Mouse (Mus musculus): ENCODE data around the gene Grid2. TPM values are rescaled to one million over a fixed set of nuclear protein-coding genes. Genes with fewer than 3 reads are reported as not detected.
"Not testable (repeated sequence)": the region's sequence is repeated elsewhere in the genome, so short reads cannot be mapped to it uniquely, and the experiment has no call there.

Grid2 gene
- polyA plus RNA-seq, 1 experiment = not detected

GRCm38 (mm10) chr6:63381061-63381611 lies 125.5 kb downstream of the Grid2 start:
- TF ChIP-seq FLI1 (IDR thresholded peaks at IDR 0.05; ENCODE audit: low read length) (no peak), GATA1 (IDR thresholded peaks at IDR 0.05; ENCODE audit: borderline replicate concordance, low read length) (no peak)
- H3K4me3 ChIP-seq (replicated peaks) = no peak overlapping the region
- no peaks in the 10 kb centered on the region for H3K36me3 ChIP-seq (replicated peaks; ENCODE audit: low read length)
- no peaks in the 10 kb centered on the region for H3K9me3 ChIP-seq
- H3K27me3 ChIP-seq (replicated peaks) = no peaks in the 10 kb centered on the region
- no peaks in the 10 kb centered on the region for H3K4me1 ChIP-seq

- no peak for TF ChIP-seq GATA1 (IDR thresholded peaks at IDR 0.05; ENCODE audit: borderline replicate concordance, low read length)
- no peak for TF ChIP-seq FLI1 (IDR thresholded peaks at IDR 0.05; ENCODE audit: low read length)
- no peak overlapping the region for H3K4me3 ChIP-seq (replicated peaks)
- no peaks in the 10 kb centered on the region for H3K9me3 ChIP-seq
- H3K4me1 ChIP-seq = no peaks in the 10 kb centered on the region
- no peaks in the 10 kb centered on the region for H3K27me3 ChIP-seq (replicated peaks)
- H3K36me3 ChIP-seq (replicated peaks; ENCODE audit: low read length) = no peaks in the 10 kb centered on the region
Measured at GRCm38 (mm10) chr6:63401698-63402097, 146.0 kb downstream of the Grid2 start.

- Histone ChIP-seq H3K4me3 (replicated peaks) (no peak overlapping the region), H3K9me3 (0 out of 2 replicates have a peak, but pooled peaks cover 5% of the 10 kb centered on the region), H3K36me3 (replicated peaks; ENCODE audit: low read length) (no peaks in the 10 kb centered on the region), H3K27me3 (replicated peaks) (no peaks in the 10 kb centered on the region), H3K4me1 (no peaks in the 10 kb centered on the region)
- TF ChIP-seq FLI1 (IDR thresholded peaks at IDR 0.05; ENCODE audit: low read length) = no peak
- TF ChIP-seq GATA1 (IDR thresholded peaks at IDR 0.05; ENCODE audit: borderline replicate concordance, low read length) = no peak
Measured at GRCm38 (mm10) chr6:63417534-63417933, 161.9 kb downstream of the Grid2 start.

DNA sequence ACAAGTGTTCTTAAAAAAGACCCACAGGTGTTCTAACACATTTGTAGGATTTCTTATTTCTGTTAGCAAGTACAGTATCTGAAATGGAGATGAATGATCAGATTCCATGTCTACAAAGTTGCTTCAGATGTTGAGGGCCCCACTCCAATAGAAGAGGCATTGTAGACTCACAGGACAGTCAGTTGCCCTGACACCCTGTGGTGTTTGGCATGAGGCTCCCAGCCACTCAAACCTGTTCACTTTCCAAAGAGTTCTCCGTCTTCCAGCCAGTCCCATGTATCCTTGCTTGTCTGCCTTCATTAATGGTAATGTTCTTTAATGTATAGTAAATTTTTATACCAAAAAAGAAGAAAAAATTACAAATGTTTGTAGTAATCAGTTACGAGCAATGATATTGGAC lies 177.1 kb downstream of the Grid2 start:
- no peaks in the 10 kb centered on the region for H3K36me3 ChIP-seq (replicated peaks; ENCODE audit: low read length)
- no peaks in the 10 kb centered on the region for H3K4me1 ChIP-seq
- H3K4me3 ChIP-seq (replicated peaks) = no peak overlapping the region
- no peaks in the 10 kb centered on the region for H3K9me3 ChIP-seq
- no peaks in the 10 kb centered on the region for H3K27me3 ChIP-seq (replicated peaks)
- TF ChIP-seq GATA1 (IDR thresholded peaks at IDR 0.05; ENCODE audit: borderline replicate concordance, low read length) (no peak), FLI1 (IDR thresholded peaks at IDR 0.05; ENCODE audit: low read length) (no peak)

- no peak for TF ChIP-seq FLI1 (IDR thresholded peaks at IDR 0.05; ENCODE audit: low read length)
- TF ChIP-seq GATA1 (IDR thresholded peaks at IDR 0.05; ENCODE audit: borderline replicate concordance, low read length) = no peak
- H3K36me3 ChIP-seq (replicated peaks; ENCODE audit: low read length) = no peaks in the 10 kb centered on the region
- H3K27me3 ChIP-seq (replicated peaks) = no peaks in the 10 kb centered on the region
- no peaks in the 10 kb centered on the region for H3K9me3 ChIP-seq
- no peaks in the 10 kb centered on the region for H3K4me1 ChIP-seq
- no peak overlapping the region for H3K4me3 ChIP-seq (replicated peaks)
Measured at GRCm38 (mm10) chr6:63448175-63448574, 192.5 kb downstream of the Grid2 start.

- TF ChIP-seq FLI1 (IDR thresholded peaks at IDR 0.05; ENCODE audit: low read length) (no peak), GATA1 (IDR thresholded peaks at IDR 0.05; ENCODE audit: borderline replicate concordance, low read length) (no peak)
- Histone ChIP-seq H3K4me1 (no peaks in the 10 kb centered on the region), H3K27me3 (replicated peaks) (no peaks in the 10 kb centered on the region), H3K4me3 (replicated peaks) (no peak overlapping the region), H3K9me3 (no peaks in the 10 kb centered on the region), H3K36me3 (replicated peaks; ENCODE audit: low read length) (no peaks in the 10 kb centered on the region)
Measured at GRCm38 (mm10) chr6:63482141-63482540, 226.5 kb downstream of the Grid2 start.

- TF ChIP-seq GATA1 (IDR thresholded peaks at IDR 0.05; ENCODE audit: borderline replicate concordance, low read length) (no peak), FLI1 (IDR thresholded peaks at IDR 0.05; ENCODE audit: low read length) (no peak)
- Histone ChIP-seq H3K36me3 (replicated peaks; ENCODE audit: low read length) (no peaks in the 10 kb centered on the region), H3K4me1 (no peaks in the 10 kb centered on the region), H3K4me3 (replicated peaks) (no peak overlapping the region), H3K27me3 (replicated peaks) (no peaks in the 10 kb centered on the region), H3K9me3 (no peaks in the 10 kb centered on the region)
Measured at GRCm38 (mm10) chr6:63515016-63515415, 259.3 kb downstream of the Grid2 start.

DNA sequence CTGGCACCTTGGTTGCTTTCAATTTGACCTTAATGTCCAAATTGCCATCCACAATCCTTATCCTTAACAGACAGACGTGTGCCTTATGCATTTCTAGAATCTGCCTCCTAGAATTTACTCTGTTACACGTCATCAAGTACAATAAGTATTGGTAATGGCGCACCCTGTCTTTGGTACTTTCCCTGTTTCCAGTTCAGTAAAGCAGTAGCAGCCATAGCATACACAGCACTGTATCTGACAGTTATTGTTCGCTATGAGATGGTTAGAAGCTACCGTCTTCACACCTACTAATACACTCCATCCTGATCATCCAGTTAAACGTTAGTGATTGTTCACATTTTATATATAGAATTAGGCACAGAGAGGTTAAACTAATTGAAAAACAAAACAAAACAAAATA lies 260.3 kb downstream of the Grid2 start:
- H3K4me3 ChIP-seq (replicated peaks) = no peak overlapping the region
- H3K4me1 ChIP-seq = no peaks in the 10 kb centered on the region
- no peaks in the 10 kb centered on the region for H3K36me3 ChIP-seq (replicated peaks; ENCODE audit: low read length)
- H3K9me3 ChIP-seq = no peaks in the 10 kb centered on the region
- no peaks in the 10 kb centered on the region for H3K27me3 ChIP-seq (replicated peaks)
- TF ChIP-seq FLI1 (IDR thresholded peaks at IDR 0.05; ENCODE audit: low read length) (no peak), GATA1 (IDR thresholded peaks at IDR 0.05; ENCODE audit: borderline replicate concordance, low read length) (no peak)

GRCm38 (mm10) chr6:63531751-63532150 lies 276.1 kb downstream of the Grid2 start:
- Histone ChIP-seq H3K4me3 (replicated peaks) (no peak overlapping the region), H3K27me3 (replicated peaks) (no peaks in the 10 kb centered on the region), H3K4me1 (no peaks in the 10 kb centered on the region), H3K9me3 (no peaks in the 10 kb centered on the region), H3K36me3 (replicated peaks; ENCODE audit: low read length) (no peaks in the 10 kb centered on the region)
- TF ChIP-seq GATA1 (IDR thresholded peaks at IDR 0.05; ENCODE audit: borderline replicate concordance, low read length) (no peak), FLI1 (IDR thresholded peaks at IDR 0.05; ENCODE audit: low read length) (no peak)

DNA sequence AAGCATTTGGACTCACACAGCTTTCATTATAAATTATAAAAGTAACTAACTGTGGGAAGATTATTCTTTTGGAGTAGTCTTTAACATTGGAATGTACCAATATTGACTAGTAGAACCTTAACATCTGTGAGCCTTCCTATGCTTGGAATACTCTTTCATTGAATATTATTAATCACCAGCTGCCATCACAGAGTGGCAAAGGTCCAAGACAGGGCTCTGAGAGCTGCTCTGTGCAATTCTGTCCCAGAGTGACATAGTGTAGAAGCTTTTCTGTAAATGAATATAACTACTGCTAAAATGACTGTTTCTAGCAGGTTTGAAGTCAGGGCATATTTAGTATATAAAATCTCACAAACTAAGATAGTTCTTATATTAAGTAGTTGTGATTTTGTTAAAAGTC lies 277.2 kb downstream of the Grid2 start:
- no peak for TF ChIP-seq FLI1 (IDR thresholded peaks at IDR 0.05; ENCODE audit: low read length)
- no peak for TF ChIP-seq GATA1 (IDR thresholded peaks at IDR 0.05; ENCODE audit: borderline replicate concordance, low read length)
- Histone ChIP-seq H3K4me1 (no peaks in the 10 kb centered on the region), H3K36me3 (replicated peaks; ENCODE audit: low read length) (no peaks in the 10 kb centered on the region), H3K4me3 (replicated peaks) (no peak overlapping the region), H3K9me3 (no peaks in the 10 kb centered on the region), H3K27me3 (replicated peaks) (no peaks in the 10 kb centered on the region)

DNA sequence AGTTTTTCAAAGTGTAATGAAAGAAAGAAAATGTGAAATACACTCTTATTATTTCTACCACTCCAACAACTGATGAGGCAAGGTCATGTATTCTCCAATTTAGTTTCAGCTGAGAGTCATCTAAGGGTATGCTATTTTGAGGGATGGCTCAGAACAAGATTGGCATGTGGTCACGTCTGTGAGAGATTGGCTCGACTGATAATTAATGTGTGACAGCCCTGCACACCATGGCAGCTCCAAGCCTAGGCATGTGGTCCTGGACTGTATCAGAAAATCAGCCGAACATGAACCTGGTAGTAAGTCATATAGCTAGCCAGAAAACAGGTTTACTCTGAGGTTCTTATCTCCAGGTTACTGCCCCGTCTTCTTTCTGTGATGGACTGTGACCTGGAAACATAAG lies 292.1 kb downstream of the Grid2 start:
- H3K9me3 ChIP-seq = no peaks in the 10 kb centered on the region
- H3K36me3 ChIP-seq (replicated peaks; ENCODE audit: low read length) = no peaks in the 10 kb centered on the region
- no peaks in the 10 kb centered on the region for H3K4me1 ChIP-seq
- TF ChIP-seq FLI1 (IDR thresholded peaks at IDR 0.05; ENCODE audit: low read length) = no peak
- no peak for TF ChIP-seq GATA1 (IDR thresholded peaks at IDR 0.05; ENCODE audit: borderline replicate concordance, low read length)
- H3K4me3 ChIP-seq (replicated peaks) = no peak overlapping the region
- H3K27me3 ChIP-seq (replicated peaks) = no peaks in the 10 kb centered on the region

GRCm38 (mm10) chr6:63568741-63569140 lies 313.1 kb downstream of the Grid2 start:
- not testable (repeated sequence) for H3K4me1 ChIP-seq; H3K4me3 ChIP-seq (replicated peaks); H3K27me3 ChIP-seq (replicated peaks); H3K36me3 ChIP-seq (replicated peaks; ENCODE audit: low read length); H3K9me3 ChIP-seq

All from megakaryocyte, embryonic 14.5 days (primary cell).